Mouse (Mus musculus): ENCODE results near the gene Foxj1. TPM values are rescaled to one million over a fixed set of nuclear protein-coding genes. Genes with fewer than 3 reads are reported as not detected.
A peak's percentile ranks its signal among the peaks of the same experiment; 100 is the strongest.

Foxj1 gene
- total RNA-seq, 4 experiments from 2014 or later: not detected

- no peak for DNase-seq (ENCODE audit: low spot score in 2 of 2)
Measured at GRCm38 (mm10) chr11:116342069-116342791, 7.0 kb upstream of the Foxj1 start.

- no peak for DNase-seq (ENCODE audit: low spot score in 2 of 2)
Measured at GRCm38 (mm10) chr11:116337531-116337930, 2.3 kb upstream of the Foxj1 start.

- no peak for DNase-seq (ENCODE audit: low spot score in 2 of 2)
Measured at GRCm38 (mm10) chr11:116337000-116337399, 1.8 kb upstream of the Foxj1 start.

- DNase-seq (ENCODE audit: low spot score in 2 of 2): no peak
Measured at GRCm38 (mm10) chr11:116336393-116336792, 1.2 kb upstream of the Foxj1 start.

GRCm38 (mm10) chr11:116334417-116334782, 799 bp downstream of the Foxj1 start:
- no peak for DNase-seq (ENCODE audit: low spot score in 2 of 2)

- no peak for DNase-seq (ENCODE audit: low spot score in 2 of 2)
Measured at GRCm38 (mm10) chr11:116333526-116334416, 1.4 kb downstream of the Foxj1 start.

- no peak for DNase-seq (ENCODE audit: low spot score in 2 of 2)
Measured at GRCm38 (mm10) chr11:116332983-116333270, 2.3 kb downstream of the Foxj1 start.

- DNase-seq (ENCODE audit: low spot score in 2 of 2): no peak
Measured at GRCm38 (mm10) chr11:116332232-116332982, 2.8 kb downstream of the Foxj1 start.

GRCm38 (mm10) chr11:116330211-116330518, 5.0 kb downstream of the Foxj1 start:
- DNase-seq (ENCODE audit: low spot score in 2 of 2): no peak

- DNase-seq (ENCODE audit: low spot score in 2 of 2): no peak
Measured at GRCm38 (mm10) chr11:116329314-116330210, 5.6 kb downstream of the Foxj1 start.

- DNase-seq (ENCODE audit: low spot score in 2 of 2): no peak
Measured at GRCm38 (mm10) chr11:116326963-116327603, 8.1 kb downstream of the Foxj1 start.

- DNase-seq (ENCODE audit: low spot score in 2 of 2): peak; percentile 75 to 78
Measured at GRCm38 (mm10) chr11:116318719-116319659, 16.2 kb downstream of the Foxj1 start.

- no peak for DNase-seq (ENCODE audit: low spot score in 2 of 2)
Measured at GRCm38 (mm10) chr11:116312359-116312758, 22.8 kb downstream of the Foxj1 start.

- DNase-seq (ENCODE audit: low spot score in 2 of 2): no peak
Measured at GRCm38 (mm10) chr11:116311169-116311568, 24.0 kb downstream of the Foxj1 start.

- no peak for DNase-seq (ENCODE audit: low spot score in 2 of 2)
Measured at GRCm38 (mm10) chr11:116309601-116310000, 25.6 kb downstream of the Foxj1 start.

- DNase-seq (ENCODE audit: low spot score in 2 of 2): no peak
Measured at GRCm38 (mm10) chr11:116307762-116308531, 27.3 kb downstream of the Foxj1 start.

GRCm38 (mm10) chr11:116307019-116307725, 28.0 kb downstream of the Foxj1 start, which contains the start of gene Exoc7:
Exoc7 (minus strand) TSS chr11:116307233.
- no peak for DNase-seq (ENCODE audit: low spot score in 2 of 2)
